Mouse (Mus musculus): ENCODE data around the gene Lpin1. TPM values are rescaled to one million over a fixed set of nuclear protein-coding genes. Genes with fewer than 3 reads are reported as not detected.

Lpin1 gene
- polyA plus RNA-seq, 1 experiment from 2014 or later: 7.2 TPM

- H3K27ac ChIP-seq: no peak overlapping the region
Observed at GRCm38 (mm10) chr12:16527941-16528340, 82.8 kb downstream of the Lpin1 start.

GRCm38 (mm10) chr12:16526862-16527261 is 83.9 kb downstream of the Lpin1 start:
- no peaks in the 10 kb centered on the region for H3K9me3 ChIP-seq (replicated peaks)
- no peak overlapping the region for H3K4me3 ChIP-seq
- DNase-seq (ENCODE audit: low spot score): no peak
- H3K4me1 ChIP-seq: no peaks in the 10 kb centered on the region
- no peaks in the 10 kb centered on the region for H3K27me3 ChIP-seq (ENCODE audit: low read depth, poor library complexity, severe bottlenecking)
- no peak overlapping the region for H3K27ac ChIP-seq
- WGBS: 90% methylated on average over 5 of the region's 5 CpGs
- no peaks in the 10 kb centered on the region for H3K36me3 ChIP-seq

More at GRCm38 (mm10) chr12:16527941-16528340, 82.8 kb downstream of the Lpin1 start:
- no peak for DNase-seq (ENCODE audit: low spot score)
- 84% methylated on average over 3 of the region's 3 CpGs for WGBS
- Histone ChIP-seq H3K27me3 (ENCODE audit: low read depth, poor library complexity, severe bottlenecking) (no peaks in the 10 kb centered on the region), H3K36me3 (no peaks in the 10 kb centered on the region), H3K4me1 (peaks cover 4% of the 10 kb centered on the region), H3K4me3 (no peak overlapping the region), H3K9me3 (replicated peaks) (no peaks in the 10 kb centered on the region)

- H3K27ac ChIP-seq: no peak overlapping the region
- no peak for DNase-seq (ENCODE audit: low spot score)
- H3K4me1 ChIP-seq: no peaks in the 10 kb centered on the region
- no peaks in the 10 kb centered on the region for H3K36me3 ChIP-seq
- no peaks in the 10 kb centered on the region for H3K9me3 ChIP-seq (replicated peaks)
- WGBS: 92% methylated on average over 2 of the region's 2 CpGs
- no peaks in the 10 kb centered on the region for H3K27me3 ChIP-seq (ENCODE audit: low read depth, poor library complexity, severe bottlenecking)
- H3K4me3 ChIP-seq: no peak overlapping the region
Observed at GRCm38 (mm10) chr12:16526134-16526533, 84.6 kb downstream of the Lpin1 start.

GRCm38 (mm10) chr12:16515183-16515582 is 95.6 kb downstream of the Lpin1 start:
- WGBS: 92% methylated on average over 9 of the region's 9 CpGs
- Histone ChIP-seq H3K36me3 (no peaks in the 10 kb centered on the region), H3K27me3 (ENCODE audit: low read depth, poor library complexity, severe bottlenecking) (no peaks in the 10 kb centered on the region), H3K4me1 (no peaks in the 10 kb centered on the region), H3K4me3 (no peak overlapping the region), H3K27ac (no peak overlapping the region), H3K9me3 (replicated peaks) (no peaks in the 10 kb centered on the region)
- DNase-seq (ENCODE audit: low spot score): no peak

- WGBS: 90% methylated on average over 1 of the region's 1 CpGs
- Histone ChIP-seq H3K27ac (no peak overlapping the region), H3K27me3 (ENCODE audit: low read depth, poor library complexity, severe bottlenecking) (no peaks in the 10 kb centered on the region), H3K4me1 (peaks cover 10% of the 10 kb centered on the region), H3K36me3 (no peaks in the 10 kb centered on the region), H3K9me3 (replicated peaks) (no peaks in the 10 kb centered on the region), H3K4me3 (no peak overlapping the region)
- DNase-seq (ENCODE audit: low spot score): no peak
Observed at GRCm38 (mm10) chr12:16512991-16513390, 97.8 kb downstream of the Lpin1 start.

GRCm38 (mm10) chr12:16509122-16509752 is 101.5 kb downstream of the Lpin1 start:
- H3K9me3 ChIP-seq (replicated peaks): no peaks in the 10 kb centered on the region
- 19% methylated on average over 13 of the region's 13 CpGs for WGBS
- DNase-seq (ENCODE audit: low spot score): peak; percentile 79
- peaks cover 10% of the 10 kb centered on the region for H3K4me1 ChIP-seq
- H3K27me3 ChIP-seq (ENCODE audit: low read depth, poor library complexity, severe bottlenecking): no peaks in the 10 kb centered on the region
- H3K27ac ChIP-seq: peak overlapping the region; percentile 76
- no peaks in the 10 kb centered on the region for H3K36me3 ChIP-seq
- no peak overlapping the region for H3K4me3 ChIP-seq

GRCm38 (mm10) chr12:16506796-16507790 is 103.7 kb downstream of the Lpin1 start:
- H3K36me3 ChIP-seq: no peaks in the 10 kb centered on the region
- no peak overlapping the region for H3K4me3 ChIP-seq
- H3K4me1 ChIP-seq: peaks cover 10% of the 10 kb centered on the region
- no peak overlapping the region for H3K27ac ChIP-seq
- H3K27me3 ChIP-seq (ENCODE audit: low read depth, poor library complexity, severe bottlenecking): no peaks in the 10 kb centered on the region
- 73% methylated on average over 17 of the region's 17 CpGs for WGBS
- H3K9me3 ChIP-seq (replicated peaks): no peaks in the 10 kb centered on the region
- no peak for DNase-seq (ENCODE audit: low spot score)

GRCm38 (mm10) chr12:16504244-16504643 is 106.5 kb downstream of the Lpin1 start:
- Histone ChIP-seq H3K36me3 (no peaks in the 10 kb centered on the region), H3K4me3 (no peak overlapping the region), H3K27me3 (ENCODE audit: low read depth, poor library complexity, severe bottlenecking) (no peaks in the 10 kb centered on the region), H3K27ac (no peak overlapping the region), H3K4me1 (peaks cover 3% of the 10 kb centered on the region), H3K9me3 (replicated peaks) (no peaks in the 10 kb centered on the region)
- DNase-seq (ENCODE audit: low spot score): no peak
- WGBS: 83% methylated on average over 3 of the region's 3 CpGs

- no peaks in the 10 kb centered on the region for H3K27me3 ChIP-seq (ENCODE audit: low read depth, poor library complexity, severe bottlenecking)
- no peaks in the 10 kb centered on the region for H3K9me3 ChIP-seq (replicated peaks)
- WGBS: 50% methylated on average over 4 of the region's 4 CpGs
- no peak for DNase-seq (ENCODE audit: low spot score)
- H3K36me3 ChIP-seq: no peaks in the 10 kb centered on the region
- no peaks in the 10 kb centered on the region; the same call in 1 of the 2 replicates for H3K4me1 ChIP-seq
- H3K4me3 ChIP-seq: no peak overlapping the region
- no peak overlapping the region for H3K27ac ChIP-seq
Observed at GRCm38 (mm10) chr12:16497960-16498359, 112.8 kb downstream of the Lpin1 start.

- Histone ChIP-seq H3K36me3 (no peaks in the 10 kb centered on the region), H3K4me3 (no peak overlapping the region), H3K27ac (no peak overlapping the region), H3K9me3 (replicated peaks) (no peaks in the 10 kb centered on the region), H3K27me3 (ENCODE audit: low read depth, poor library complexity, severe bottlenecking) (no peaks in the 10 kb centered on the region), H3K4me1 (no peaks in the 10 kb centered on the region)
- DNase-seq (ENCODE audit: low spot score): no peak
- 56% methylated on average over 6 of the region's 6 CpGs for WGBS
Observed at GRCm38 (mm10) chr12:16492713-16493112, 118.1 kb downstream of the Lpin1 start.

- H3K27ac ChIP-seq: no peak overlapping the region
- no peaks in the 10 kb centered on the region for H3K27me3 ChIP-seq (ENCODE audit: low read depth, poor library complexity, severe bottlenecking)
- DNase-seq (ENCODE audit: low spot score): no peak
- no peaks in the 10 kb centered on the region for H3K9me3 ChIP-seq (replicated peaks)
- H3K36me3 ChIP-seq: no peaks in the 10 kb centered on the region
- H3K4me1 ChIP-seq: no peaks in the 10 kb centered on the region
- no peak overlapping the region for H3K4me3 ChIP-seq
Observed at GRCm38 (mm10) chr12:16488899-16489298, 121.9 kb downstream of the Lpin1 start.

- no peaks in the 10 kb centered on the region for H3K9me3 ChIP-seq (replicated peaks)
- no peak for DNase-seq (ENCODE audit: low spot score)
- H3K27ac ChIP-seq: no peak overlapping the region
- no peak overlapping the region for H3K4me3 ChIP-seq
- H3K4me1 ChIP-seq: no peaks in the 10 kb centered on the region
- no peaks in the 10 kb centered on the region for H3K27me3 ChIP-seq (ENCODE audit: low read depth, poor library complexity, severe bottlenecking)
- 77% methylated on average over 2 of the region's 2 CpGs for WGBS
- no peaks in the 10 kb centered on the region for H3K36me3 ChIP-seq
Observed at GRCm38 (mm10) chr12:16487453-16487852, 123.3 kb downstream of the Lpin1 start.
